Mouse (Mus musculus) layer of hippocampus, postnatal 36 days (tissue): Measurements from ENCODE around the gene Gm6685. TPM values are rescaled to one million over a fixed set of nuclear protein-coding genes. Genes with fewer than 3 reads are reported as not detected.
A peak's percentile ranks its signal among the peaks of the same experiment; 100 is the strongest.
"Not testable (repeated sequence)": the region's sequence is repeated elsewhere in the genome, so short reads cannot be mapped to it uniquely, and the experiment has no call there.

Experiments used
- DNase-seq, 2 experiments: peaks; one replicate each; pipeline ENCODE4 v3.0.0; 2022
- total RNA-seq, 2 experiments: library from RNA; stranded (reverse); gene quantifications; 2 replicates each; pipeline ENCODE4 v1.2.3; 2021

Gene Gm6685
- 1 to 10 TPM; 4.8 to 8.3 TPM for total RNA-seq

DNA sequence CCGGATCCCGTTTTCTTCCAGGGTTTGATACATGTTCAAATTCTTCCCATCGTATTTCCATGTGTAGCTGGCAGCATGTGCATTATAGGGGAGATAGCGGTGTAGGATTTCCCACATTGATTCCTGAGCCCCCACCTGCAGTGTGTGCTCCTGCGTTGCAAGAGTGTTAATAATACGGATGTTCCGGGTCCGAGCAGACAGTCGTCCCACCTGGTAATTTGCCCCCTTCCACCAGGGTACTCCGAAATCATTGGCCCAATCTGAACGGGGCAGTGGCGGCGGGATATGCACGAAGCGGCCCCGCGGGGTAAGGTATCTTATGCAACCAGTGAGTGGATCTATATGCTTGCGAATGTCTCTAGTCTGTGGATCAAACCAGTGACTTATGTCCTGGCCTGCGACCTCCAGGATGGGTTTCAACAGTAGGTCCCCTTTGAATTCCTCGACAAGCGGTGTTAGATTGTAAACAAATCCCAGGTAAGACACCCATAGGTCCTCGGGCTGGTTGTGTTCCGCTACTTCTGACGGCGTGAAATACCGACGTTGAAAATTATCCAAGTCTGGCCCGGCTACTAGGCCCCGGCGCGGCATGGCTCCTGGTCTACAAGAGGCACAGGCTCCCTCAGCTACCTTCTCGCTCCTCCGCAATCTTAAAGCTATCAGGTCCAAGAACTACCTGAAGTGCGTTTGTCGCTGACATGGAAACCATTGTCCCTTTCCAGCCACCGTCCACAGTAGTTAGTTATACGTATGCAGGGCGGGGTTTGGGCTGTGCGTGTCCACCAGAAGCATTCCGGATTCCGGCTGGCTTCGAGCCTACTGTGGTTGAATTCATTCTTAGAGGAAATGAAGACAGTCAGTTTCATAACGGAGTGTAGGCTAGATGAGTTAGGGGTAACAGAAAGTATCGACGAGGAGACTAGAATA lies at the start of gene Gm6685:
Gene Gm6685 (minus strand): TSS at position 644 of the 927 bp plus-strand sequence.
- not testable (repeated sequence) for DNase-seq

DNA sequence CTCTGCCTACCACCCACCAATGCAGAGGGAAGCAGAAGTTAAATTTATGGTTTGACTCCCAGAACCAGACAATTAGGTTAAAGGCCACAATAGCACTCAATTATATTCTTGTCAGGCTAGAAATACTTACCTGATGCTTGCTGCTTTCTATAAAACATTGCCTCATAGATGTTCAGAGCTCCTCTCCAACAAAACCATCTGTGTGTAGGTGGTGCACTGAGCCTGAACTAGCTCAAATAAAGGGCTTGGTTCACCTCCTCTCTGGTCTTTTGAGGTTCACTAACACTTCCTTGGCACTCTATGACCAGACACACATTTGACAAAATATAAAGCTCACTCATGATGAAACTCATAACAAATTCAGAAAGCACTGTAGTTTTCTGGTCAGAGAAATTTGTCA lies 36.2 kb upstream of the Gm6685 start:
- DNase-seq = no peak

DNA sequence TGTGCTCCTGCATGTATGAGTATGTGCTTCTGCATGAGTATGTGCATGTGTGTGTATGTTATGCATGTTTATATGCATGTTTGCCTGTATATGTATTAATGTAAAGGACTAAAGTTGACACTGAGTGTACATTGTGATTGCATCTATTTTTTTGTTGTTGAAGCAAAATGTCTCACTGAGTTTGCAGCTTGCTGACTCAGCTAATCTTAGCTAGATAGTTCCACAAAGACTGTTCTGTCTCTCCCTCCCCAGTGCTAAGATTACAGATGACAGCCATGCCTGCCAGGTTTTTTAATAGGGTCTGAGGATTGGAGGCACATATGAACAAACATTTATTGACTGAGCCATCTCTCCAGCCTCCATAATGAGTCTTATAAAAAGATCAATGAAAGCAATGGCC lies 35.0 kb upstream of the Gm6685 start:
- no peak for DNase-seq

DNA sequence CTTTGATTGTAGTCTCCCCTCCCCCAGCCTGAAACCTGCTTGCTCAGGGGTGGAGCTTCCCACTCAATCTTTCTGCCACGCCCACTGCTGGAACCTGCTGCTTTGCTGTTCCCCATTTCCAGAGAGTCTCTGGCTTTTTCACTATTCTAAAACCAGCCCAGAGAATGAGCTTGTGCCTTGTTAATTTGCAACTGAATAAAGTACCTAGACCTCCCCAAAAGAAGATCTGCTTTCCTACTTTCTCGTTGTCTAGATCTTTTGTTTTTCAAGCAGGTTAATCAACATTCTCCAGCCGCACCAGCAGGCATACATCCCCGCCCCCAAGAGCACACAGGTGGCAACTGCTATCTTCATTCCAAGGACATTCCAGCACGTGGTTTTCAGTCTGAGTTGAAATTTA lies 31.7 kb upstream of the Gm6685 start:
- not testable (repeated sequence) for DNase-seq

DNA sequence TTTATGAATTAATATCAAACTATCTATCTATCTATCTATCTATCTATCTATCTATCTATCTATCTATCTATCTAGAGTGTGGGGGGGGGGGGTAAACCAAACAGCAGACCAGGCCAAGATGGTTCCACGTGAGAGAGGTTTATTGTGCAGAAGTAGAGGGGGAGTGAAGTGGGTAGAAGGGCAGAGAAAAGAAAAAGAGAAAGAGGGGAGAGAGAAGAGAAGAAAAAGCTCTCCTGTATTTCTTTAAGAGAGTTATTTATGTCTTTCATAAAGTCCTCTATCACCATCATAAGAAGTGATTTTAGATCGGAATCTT lies 26.2 kb upstream of the Gm6685 start:
- DNase-seq = no peak

DNA sequence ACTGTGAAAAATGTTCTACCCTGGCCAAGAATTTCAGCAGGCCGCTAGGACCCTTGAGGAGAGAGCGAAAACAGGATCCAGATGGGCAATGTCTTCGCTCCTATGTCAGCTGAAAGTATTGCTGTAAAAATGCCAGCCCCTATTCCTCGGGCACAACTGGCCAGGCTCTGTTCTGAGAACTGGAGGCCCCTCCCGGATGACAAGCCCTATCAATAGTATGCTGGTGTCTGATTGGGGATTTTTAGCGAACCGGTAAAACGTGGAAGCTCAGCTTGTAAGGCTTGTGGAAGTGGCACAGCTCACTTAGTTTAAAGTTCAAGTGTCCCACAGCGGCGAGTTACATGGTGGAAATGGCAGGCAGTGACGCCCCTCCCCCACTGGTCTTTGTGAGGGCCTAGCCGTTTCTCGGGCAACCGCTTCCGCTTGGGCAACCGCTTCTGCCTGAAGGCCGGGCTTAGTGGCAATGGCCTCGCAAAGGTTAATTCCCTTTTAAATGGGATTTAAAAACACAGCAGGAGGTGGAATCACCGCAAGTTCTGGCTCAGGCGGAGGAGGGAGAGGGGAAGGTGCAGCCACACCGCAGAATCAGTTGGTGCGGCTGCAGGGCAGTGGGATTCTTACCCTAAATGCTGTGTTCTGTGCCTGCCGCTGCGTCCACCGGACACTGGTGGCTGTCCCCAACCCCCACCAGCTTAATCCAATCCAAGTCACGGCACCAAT lies 25.7 kb upstream of the Gm6685 start:
- DNase-seq = peak; percentile 66 to 73

DNA sequence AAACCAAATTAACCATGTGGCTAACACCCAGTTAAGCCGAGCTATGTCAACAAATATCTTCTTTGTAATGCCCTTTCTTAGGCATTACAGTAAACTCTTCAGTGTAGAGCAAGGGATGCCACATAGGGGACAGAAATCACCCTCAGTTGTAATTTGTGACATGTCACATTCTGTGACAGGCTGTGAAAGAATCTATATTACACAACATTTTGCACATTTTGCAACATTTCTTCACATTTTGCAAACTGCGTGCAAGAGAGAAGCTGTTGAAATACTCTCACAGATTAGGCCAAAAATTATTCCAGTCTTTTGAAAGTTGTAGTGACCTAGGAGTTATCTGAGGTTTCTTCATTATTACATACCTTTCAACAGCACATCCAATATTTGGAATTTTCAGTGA lies 3.8 kb upstream of the Gm6685 start:
- no peak for DNase-seq

DNA sequence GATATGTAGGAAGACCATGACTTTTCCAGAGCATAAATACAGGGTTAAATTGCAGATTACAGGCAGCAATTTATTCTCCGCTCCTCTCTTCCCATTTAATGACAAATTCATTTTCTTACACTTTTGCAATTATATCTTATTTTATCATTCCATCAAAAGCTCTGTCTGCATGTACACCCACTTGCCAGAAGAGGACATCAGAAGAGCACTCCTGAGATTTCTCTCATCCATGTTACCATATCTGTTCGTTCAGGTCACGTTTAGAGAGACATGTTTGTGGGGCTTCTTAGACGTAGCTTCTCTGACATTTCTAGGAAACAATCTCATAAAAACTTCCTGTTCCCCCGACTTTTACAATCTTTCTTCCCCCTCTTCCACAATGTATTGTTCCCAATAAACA lies 2.2 kb upstream of the Gm6685 start:
- no peak for DNase-seq

DNA sequence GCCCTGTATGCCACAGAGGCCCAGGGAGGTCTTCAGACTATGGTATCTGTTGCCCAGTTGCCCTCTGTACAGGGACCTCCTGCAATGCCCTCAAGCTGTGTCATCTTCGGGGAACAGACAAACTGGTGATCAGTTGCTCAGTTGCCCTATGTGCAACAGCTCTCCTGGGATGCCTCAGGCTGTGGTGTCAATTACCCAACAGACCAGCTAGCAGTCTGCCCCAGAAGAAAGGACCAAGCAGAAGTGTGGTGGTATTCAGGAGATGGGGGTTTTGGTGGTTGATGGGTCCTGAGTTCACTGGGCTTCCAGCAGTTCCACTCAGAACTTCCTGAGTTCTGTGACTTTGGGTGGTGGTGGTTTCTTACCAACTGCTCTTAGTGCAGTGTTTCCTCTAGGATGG lies 11.8 kb downstream of the Gm6685 start:
- no peak for DNase-seq

DNA sequence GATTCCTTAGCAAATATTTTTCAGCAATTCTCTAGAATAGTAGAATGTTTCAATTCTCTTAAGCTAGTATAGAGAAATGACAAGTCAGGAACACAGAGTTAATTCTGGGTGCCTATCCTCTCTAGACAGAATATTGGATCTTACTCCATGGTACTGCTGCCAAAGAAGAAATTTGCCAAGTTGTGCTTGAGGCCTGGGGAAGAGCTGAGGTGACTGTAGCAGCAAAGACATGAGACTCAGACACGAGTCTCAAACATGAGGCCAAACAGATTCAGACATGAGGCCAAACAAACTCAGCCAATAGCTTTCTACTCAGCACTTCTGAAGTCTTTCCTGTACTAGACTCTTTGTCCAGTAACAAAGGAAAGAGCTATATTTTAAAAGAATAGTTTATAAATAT lies 26.3 kb downstream of the Gm6685 start:
- DNase-seq = no peak

DNA sequence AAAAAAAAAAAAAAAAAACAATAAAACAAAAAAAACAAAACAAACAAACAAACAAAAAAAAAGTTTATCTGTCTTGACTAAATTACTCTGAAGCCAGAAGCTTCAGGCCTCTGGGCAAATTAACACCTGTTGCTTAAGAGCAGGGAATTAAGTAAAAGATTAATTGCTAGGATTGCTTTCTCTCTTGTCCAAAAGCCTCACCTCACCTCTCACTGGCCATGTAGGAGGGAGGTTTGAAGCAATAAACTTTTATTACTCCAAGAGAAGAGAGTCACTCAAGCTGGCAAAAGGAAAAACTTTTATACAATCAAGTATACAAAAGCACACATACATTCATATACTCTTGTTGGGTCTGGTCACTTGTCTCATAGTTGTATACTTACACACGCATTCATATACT lies 31.9 kb downstream of the Gm6685 start:
- no peak for DNase-seq

DNA sequence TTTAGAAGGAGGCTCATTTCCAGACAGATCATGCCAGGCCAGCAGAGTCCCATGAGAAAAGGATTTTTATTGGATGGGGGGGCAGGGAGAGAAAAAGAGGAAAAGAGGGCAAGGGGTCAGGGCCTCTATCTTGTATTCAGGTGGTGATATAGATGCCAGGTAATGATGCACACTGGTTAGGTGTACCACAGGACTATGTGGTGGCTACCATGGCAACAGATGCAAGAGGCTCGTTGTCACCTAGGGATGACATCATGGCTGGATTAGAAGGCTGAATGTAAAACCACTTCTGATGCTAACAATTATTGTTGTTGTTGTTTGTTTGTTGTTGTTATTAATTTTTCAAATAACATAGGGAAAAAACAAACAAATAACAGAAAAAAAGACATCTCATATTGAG lies 49.2 kb downstream of the Gm6685 start:
- no peak for DNase-seq

Other genes starting within 250 kb of the Gm6685 start
- gene Ccdc85a, start 244.5 kb upstream of the Gm6685 start, total RNA-seq = 100 to 1,000 TPM; 144 to 166 TPM